Mouse (Mus musculus) liver, embryonic 13.5 days (tissue): ENCODE data around the gene Mark2. TPM values are rescaled to one million over a fixed set of nuclear protein-coding genes. Genes with fewer than 3 reads are reported as not detected.

Experiments used
- ATAC-seq: fragments of 200-750 bp; cut with Nextera tagmentation; 2 replicates; pipeline ENCODE4 v1.8.0; 2017; ENCODE audit warnings: low read depth, mild to moderate bottlenecking, moderate number of reproducible peaks, moderate library complexity
- DNase-seq: peaks from one replicate; pipeline ENCODE4 v3.0.0; 2022
- H3K27ac ChIP-seq: fragments of 300-500 bp; sonication (generic); 2 replicates; pipeline ENCODE4 v1.5.1; 2015; ENCODE audit warnings: moderate library complexity, mild to moderate bottlenecking, inconsistent platforms
- H3K27me3 ChIP-seq: fragments of 300-500 bp; sonication (generic); 2 replicates; pipeline ENCODE4 v1.6.1; 2015; ENCODE audit warnings: mild to moderate bottlenecking, inconsistent platforms
- H3K36me3 ChIP-seq: fragments of 300-500 bp; sonication (generic); 2 replicates; pipeline ENCODE4 v1.6.1; 2015; ENCODE audit warnings: mild to moderate bottlenecking, inconsistent platforms
- H3K4me1 ChIP-seq: fragments of 300-500 bp; sonication (generic); replicated peaks from 2 replicates; pipeline ENCODE4 v1.6.1; 2015; ENCODE audit warnings: inconsistent platforms
- H3K4me2 ChIP-seq: fragments of 300-500 bp; sonication (generic); 2 replicates; pipeline ENCODE4 v1.6.1; 2015; ENCODE audit warnings: inconsistent platforms, mild to moderate bottlenecking, moderate library complexity
- H3K4me3 ChIP-seq: fragments of 300-500 bp; sonication (generic); replicated peaks from 2 replicates; pipeline ENCODE4 v1.5.1; 2015; ENCODE audit warnings: mild to moderate bottlenecking, inconsistent platforms
- H3K9ac ChIP-seq: fragments of 300-500 bp; sonication (generic); 2 replicates; pipeline ENCODE4 v1.6.1; 2015; ENCODE audit warnings: mild to moderate bottlenecking, inconsistent platforms
- H3K9me3 ChIP-seq: fragments of 300-500 bp; sonication (generic); replicated peaks from 2 replicates; pipeline ENCODE4 v1.6.1; 2016; ENCODE audit warnings: inconsistent platforms
- WGBS: fragments of 180-500 bp; shearing (Covaris S2); methylation state at CpG from one replicate; pipeline ENCODE4 v1.1.7; 2015; ENCODE audit not compliant: insufficient replicate concordance; 5-methylcytosine and 5-hydroxymethylcytosine counted together
- polyA plus RNA-seq: library from polyadenylated mRNA; unstranded; fragments of >200 nt; fragmentation: Nextera tagmentation; extraction: Ambion mirVana; gene quantifications from 2 replicates; pipeline ENCODE4 v1.2.1, GENCODE M21; 2015

Gene Mark2
- polyA plus RNA-seq, 1 experiment from 2014 or later = 17.7 TPM

GRCm38 (mm10) chr19:7294098-7294876, 47.4 kb downstream of the Mark2 start:
- ATAC-seq = peak; percentile 28

DNA sequence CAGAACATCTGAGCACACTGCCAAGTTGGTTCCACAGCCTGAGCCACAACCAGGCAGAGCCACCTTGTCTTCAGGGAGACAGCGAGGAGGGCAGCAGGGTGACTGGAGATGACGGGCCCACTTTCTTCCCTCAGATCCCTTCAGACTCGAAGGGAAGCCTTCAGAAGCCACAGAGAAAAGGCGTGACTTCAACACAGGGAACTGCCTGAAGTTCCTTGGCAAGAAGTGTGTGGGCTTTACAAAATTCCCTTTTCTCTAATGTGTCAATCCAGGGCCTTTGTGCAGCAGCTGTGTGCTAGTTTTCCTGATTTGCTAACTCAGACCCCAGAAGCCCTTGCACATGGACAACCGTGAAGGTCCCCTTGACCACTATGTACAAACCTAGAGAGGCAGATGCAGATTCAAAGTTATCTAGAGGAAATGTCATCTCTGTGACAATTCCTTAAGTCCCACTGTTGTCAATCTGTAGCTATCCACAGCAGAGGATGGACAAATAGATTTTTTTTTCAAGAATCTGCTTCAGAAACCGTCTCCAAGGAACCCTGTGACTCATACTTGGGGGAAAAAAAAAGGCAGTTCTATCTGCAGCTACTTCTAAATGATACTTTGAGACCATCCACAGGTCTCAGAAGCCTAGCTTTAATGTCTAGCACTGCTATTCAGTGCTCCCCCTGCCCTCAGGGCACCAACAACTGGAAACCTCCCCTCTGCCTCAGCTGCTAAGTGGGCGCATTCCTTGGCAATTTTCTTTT, 49.5 kb downstream of the Mark2 start:
- DNase-seq (no peak), ATAC-seq (no peak)
- Histone ChIP-seq H3K36me3 (peaks cover 30% of the 10 kb centered on the region), H3K4me2 (no peak overlapping the region), H3K9ac (no peak overlapping the region), H3K4me1 (peaks cover 71% of the 10 kb centered on the region), H3K27ac (no peak overlapping the region), H3K4me3 (no peak overlapping the region), H3K27me3 (no peaks in the 10 kb centered on the region), H3K9me3 (no peaks in the 10 kb centered on the region)
- 78% methylated on average over 7 of the region's 7 CpGs for WGBS

More at GRCm38 (mm10) chr19:7294098-7294876, 47.4 kb downstream of the Mark2 start:
- Histone ChIP-seq H3K4me2 (peak overlapping the region; percentile 80), H3K9ac (peak overlapping the region; percentile 73), H3K4me1 (peaks cover 89% of the 10 kb centered on the region), H3K9me3 (no peaks in the 10 kb centered on the region), H3K27me3 (no peaks in the 10 kb centered on the region), H3K4me3 (peak overlapping the region; percentile 60), H3K27ac (peak overlapping the region; percentile 89), H3K36me3 (peaks cover 16% of the 10 kb centered on the region)
- WGBS = 31% methylated on average over 8 of the region's 8 CpGs
- DNase-seq = no peak

DNA sequence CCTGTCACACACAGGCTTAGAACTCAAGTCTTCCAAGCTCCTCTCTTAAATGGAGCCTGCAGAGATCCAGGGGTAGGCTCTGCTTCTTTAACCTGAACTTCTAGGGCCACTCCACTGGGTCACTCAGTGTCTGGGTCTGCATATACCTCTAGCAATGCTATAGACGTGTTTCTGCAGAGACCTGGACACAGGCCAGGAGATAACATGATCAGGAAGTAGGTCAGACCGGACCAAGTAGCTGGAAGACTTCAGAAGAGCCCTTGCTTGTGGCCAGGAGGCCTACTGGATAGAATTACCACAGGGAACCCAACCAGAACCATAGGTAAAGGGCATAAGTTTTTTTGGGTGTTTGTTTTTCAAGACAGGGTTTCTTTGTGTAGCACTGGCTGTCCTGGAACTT, 51.9 kb downstream of the Mark2 start:
- Histone ChIP-seq H3K9ac (no peak overlapping the region), H3K9me3 (no peaks in the 10 kb centered on the region), H3K4me2 (no peak overlapping the region), H3K4me1 (peaks cover 51% of the 10 kb centered on the region), H3K36me3 (peaks cover 54% of the 10 kb centered on the region), H3K27me3 (no peaks in the 10 kb centered on the region), H3K4me3 (no peak overlapping the region), H3K27ac (no peak overlapping the region)
- WGBS = 39% methylated on average over 2 of the region's 2 CpGs
- no peak for ATAC-seq
- DNase-seq = no peak

DNA sequence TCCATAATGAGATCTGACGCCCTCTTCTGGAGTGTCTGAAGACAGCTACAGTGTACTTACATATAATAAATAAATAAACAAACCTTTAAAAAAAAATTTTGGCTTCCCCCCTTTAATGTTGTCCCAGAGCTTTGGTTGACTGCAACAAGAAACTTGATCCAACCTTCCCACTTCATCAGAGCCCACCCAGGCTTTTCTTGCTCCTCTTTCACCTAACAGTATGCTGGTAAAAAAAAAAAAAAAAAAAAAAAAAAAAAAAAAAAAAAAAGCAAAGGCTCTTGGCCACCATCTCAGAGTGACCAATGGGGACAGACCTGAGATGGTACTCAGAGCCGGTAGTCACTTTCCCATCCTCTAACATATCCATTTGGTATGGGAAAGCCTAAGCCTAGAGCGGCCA, 53.4 kb downstream of the Mark2 start:
- no peaks in the 10 kb centered on the region for H3K9me3 ChIP-seq
- no peak for ATAC-seq
- no peak for DNase-seq
- H3K4me1 ChIP-seq = peaks cover 36% of the 10 kb centered on the region
- no peak overlapping the region for H3K4me2 ChIP-seq
- H3K4me3 ChIP-seq = no peak overlapping the region
- no peaks in the 10 kb centered on the region for H3K27me3 ChIP-seq
- WGBS = 74% methylated on average over 3 of the region's 3 CpGs
- H3K27ac ChIP-seq = no peak overlapping the region
- peaks cover 69% of the 10 kb centered on the region for H3K36me3 ChIP-seq
- H3K9ac ChIP-seq = no peak overlapping the region

GRCm38 (mm10) chr19:7286563-7287315, 54.9 kb downstream of the Mark2 start:
- Histone ChIP-seq H3K4me1 (peaks cover 21% of the 10 kb centered on the region), H3K9ac (no peak overlapping the region), H3K27ac (no peak overlapping the region), H3K36me3 (peaks cover 84% of the 10 kb centered on the region), H3K27me3 (no peaks in the 10 kb centered on the region), H3K9me3 (no peaks in the 10 kb centered on the region), H3K4me3 (no peak overlapping the region), H3K4me2 (no peak overlapping the region)
- WGBS = 79% methylated on average over 12 of the region's 12 CpGs
- no peak for DNase-seq
- no peak for ATAC-seq

GRCm38 (mm10) chr19:7280557-7281330, 60.9 kb downstream of the Mark2 start:
- no peak overlapping the region for H3K4me3 ChIP-seq
- no peak for ATAC-seq
- H3K27me3 ChIP-seq = no peaks in the 10 kb centered on the region
- H3K4me2 ChIP-seq = no peak overlapping the region
- H3K9me3 ChIP-seq = no peaks in the 10 kb centered on the region
- DNase-seq = no peak
- 89% methylated on average over 18 of the region's 18 CpGs for WGBS
- H3K36me3 ChIP-seq = peaks cover 100% of the 10 kb centered on the region
- peaks cover 11% of the 10 kb centered on the region; the same call in 1 of the 2 replicates for H3K4me1 ChIP-seq
- no peak overlapping the region for H3K9ac ChIP-seq
- no peak overlapping the region for H3K27ac ChIP-seq

- DNase-seq (no peak), ATAC-seq (0 out of 2 replicates have a peak, but pooled peaks have one; percentile 21)
These were observed 62.5 kb downstream of the Mark2 start for GRCm38 (mm10) chr19:7279114-7279513.

DNA sequence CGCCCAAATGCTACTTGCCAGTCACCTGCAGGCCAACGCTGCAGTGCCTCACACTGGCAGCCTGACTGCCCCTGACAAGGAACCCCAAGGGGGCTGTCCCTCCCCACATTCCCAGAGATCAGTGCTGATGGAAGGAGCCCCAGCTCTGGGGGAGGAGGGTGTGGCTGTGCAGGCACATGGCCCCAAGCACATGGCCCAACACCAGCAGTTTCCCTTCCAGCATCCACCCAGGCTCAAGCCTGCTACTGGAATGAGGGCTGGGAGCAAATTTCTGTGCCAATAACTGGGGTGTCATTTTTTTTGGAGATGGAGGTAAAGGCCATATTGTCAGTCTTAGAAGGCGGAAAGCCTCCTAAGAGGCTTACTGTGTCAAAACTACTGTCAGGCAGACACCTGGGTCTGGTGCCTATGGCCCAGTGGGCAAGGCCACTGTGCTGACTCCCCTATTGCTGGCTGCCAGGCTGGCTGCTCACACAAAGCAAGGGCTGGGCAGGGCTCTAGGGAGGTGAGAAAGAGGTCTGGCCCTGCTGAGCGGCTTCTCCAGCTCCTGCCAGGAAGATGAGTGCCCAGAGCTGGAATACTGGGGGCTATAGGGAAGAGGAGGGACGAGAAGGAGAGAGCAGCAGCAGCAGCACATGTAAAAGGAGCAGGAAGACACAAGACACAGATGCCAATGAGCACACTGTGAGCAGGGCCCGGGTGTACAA, 63.3 kb downstream of the Mark2 start:
- no peak overlapping the region for H3K27ac ChIP-seq
- H3K9ac ChIP-seq = no peak overlapping the region
- WGBS = 81% methylated on average over 6 of the region's 6 CpGs
- no peak overlapping the region for H3K4me2 ChIP-seq
- no peak for ATAC-seq
- H3K36me3 ChIP-seq = peaks cover 91% of the 10 kb centered on the region
- no peaks in the 10 kb centered on the region for H3K9me3 ChIP-seq
- H3K4me1 ChIP-seq = peaks cover 13% of the 10 kb centered on the region
- no peak overlapping the region for H3K4me3 ChIP-seq
- DNase-seq = no peak
- no peaks in the 10 kb centered on the region for H3K27me3 ChIP-seq

More at GRCm38 (mm10) chr19:7279114-7279513, 62.5 kb downstream of the Mark2 start:
- H3K4me1 ChIP-seq = peaks cover 13% of the 10 kb centered on the region
- H3K4me3 ChIP-seq = no peak overlapping the region
- no peaks in the 10 kb centered on the region for H3K27me3 ChIP-seq
- H3K9me3 ChIP-seq = no peaks in the 10 kb centered on the region
- peaks cover 95% of the 10 kb centered on the region for H3K36me3 ChIP-seq
- H3K9ac ChIP-seq = no peak overlapping the region
- no peak overlapping the region for H3K4me2 ChIP-seq
- no peak overlapping the region for H3K27ac ChIP-seq
- WGBS = 61% methylated on average over 6 of the region's 6 CpGs

DNA sequence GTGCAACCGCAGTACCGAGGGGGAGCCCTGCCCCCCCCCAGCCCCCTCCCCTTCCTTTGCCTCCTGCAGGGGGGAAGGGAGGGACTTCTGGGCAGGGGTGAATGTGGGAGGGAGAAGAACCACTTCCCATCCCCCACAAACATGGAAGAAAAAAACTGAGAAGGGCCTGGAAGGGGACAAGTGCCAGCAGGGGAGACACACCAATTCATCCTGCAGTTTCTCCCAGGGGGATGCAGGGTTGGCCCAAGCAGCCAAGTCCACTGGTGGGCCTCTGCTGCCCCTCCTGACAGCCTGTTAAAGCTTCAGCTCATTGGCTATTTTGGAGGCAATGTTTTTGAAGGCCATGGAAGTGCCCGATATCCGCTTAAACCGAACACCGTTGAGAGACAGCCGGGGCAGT, 64.9 kb downstream of the Mark2 start:
- no peaks in the 10 kb centered on the region for H3K9me3 ChIP-seq
- no peak overlapping the region for H3K27ac ChIP-seq
- peaks cover 13% of the 10 kb centered on the region for H3K4me1 ChIP-seq
- peaks cover 76% of the 10 kb centered on the region for H3K36me3 ChIP-seq
- no peak for DNase-seq
- H3K4me3 ChIP-seq = no peak overlapping the region
- no peaks in the 10 kb centered on the region for H3K27me3 ChIP-seq
- H3K4me2 ChIP-seq = no peak overlapping the region
- no peak overlapping the region for H3K9ac ChIP-seq
- no peak for ATAC-seq
- WGBS = 86% methylated on average over 7 of the region's 7 CpGs

DNA sequence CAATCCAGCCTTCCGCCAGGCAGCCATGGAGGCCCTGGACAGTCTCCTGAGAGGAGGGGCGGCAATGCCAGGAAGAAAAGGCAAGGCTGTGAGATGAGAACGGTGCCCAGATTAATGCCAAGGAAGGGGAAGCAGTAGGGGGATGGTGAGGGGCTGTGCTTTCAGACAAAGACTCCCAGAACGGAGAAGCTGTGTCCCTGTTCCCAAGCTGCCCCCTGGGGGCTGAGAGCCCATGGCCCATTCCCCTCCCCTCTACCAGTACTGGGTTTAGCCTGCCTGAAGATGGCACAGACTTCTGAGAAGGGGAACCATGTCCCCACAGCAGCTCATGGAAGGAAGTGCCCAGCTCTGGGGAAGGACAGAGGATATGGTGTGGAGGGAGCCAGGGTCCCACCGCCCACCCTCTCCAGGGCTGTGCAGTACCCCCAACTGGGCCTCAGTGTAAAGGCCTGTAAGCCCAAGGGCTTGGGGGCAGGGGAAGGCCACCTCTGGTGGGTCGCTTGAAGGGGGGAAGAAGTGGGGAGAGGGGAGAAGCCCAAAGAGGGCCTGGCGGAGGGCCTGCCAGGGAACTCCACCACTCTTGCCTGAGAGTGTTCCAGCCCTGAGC, 65.5 kb downstream of the Mark2 start:
- Histone ChIP-seq H3K36me3 (peaks cover 69% of the 10 kb centered on the region), H3K9ac (no peak overlapping the region), H3K27ac (no peak overlapping the region), H3K4me2 (no peak overlapping the region), H3K9me3 (no peaks in the 10 kb centered on the region), H3K4me3 (no peak overlapping the region), H3K27me3 (no peaks in the 10 kb centered on the region), H3K4me1 (peaks cover 13% of the 10 kb centered on the region)
- WGBS = 78% methylated on average over 7 of the region's 7 CpGs
- ATAC-seq (no peak), DNase-seq (no peak)
